Mouse (Mus musculus): ENCODE results near the gene Gm28372.

The Gm28372 gene

DNA sequence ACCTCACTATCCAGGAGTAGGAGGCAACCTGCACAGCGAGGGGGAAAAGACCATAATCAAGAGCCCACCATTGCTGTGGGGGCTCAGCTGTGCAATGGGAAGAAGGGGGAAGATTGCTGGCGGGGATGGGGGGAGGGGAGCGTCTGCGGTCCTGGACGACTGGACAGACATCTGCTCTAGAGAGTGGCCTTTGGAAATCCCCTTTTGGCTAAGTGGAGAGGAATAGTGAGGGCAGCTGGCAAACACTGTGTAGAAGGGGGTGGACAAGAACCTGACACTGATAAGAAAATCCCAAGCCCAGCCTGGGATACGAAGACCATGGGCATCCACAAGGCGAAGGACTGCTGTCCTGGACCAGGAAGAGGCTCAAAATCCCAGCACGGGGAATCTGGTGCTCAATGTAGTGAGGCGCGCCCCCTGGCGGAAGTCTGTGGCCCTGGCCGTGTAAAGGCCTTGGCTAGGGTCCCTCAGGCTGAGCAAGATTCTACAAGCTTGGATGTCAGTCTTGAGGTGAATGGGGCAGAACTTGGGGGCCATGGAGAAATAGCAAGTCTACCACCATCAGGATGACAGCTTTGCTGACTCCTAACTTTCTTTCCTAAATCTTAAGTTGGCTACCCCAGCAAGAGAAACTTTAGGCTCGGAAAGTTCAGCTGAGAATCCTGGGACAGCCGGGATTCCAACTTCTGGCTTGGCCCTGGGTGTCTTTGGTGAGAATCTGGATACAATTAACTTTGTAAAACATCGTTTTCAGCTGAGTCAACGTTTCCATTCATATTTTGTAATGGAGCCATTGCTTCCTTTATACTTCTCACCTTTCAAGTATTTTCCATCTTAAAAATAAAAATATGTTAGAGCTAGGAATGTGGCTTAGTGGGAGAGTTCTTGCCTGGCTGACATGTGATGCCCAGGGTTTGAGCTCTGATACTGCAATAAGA, 6.8 kb downstream of the Gm28372 start:
- in situ Hi-C loops (cut with MboI; ENCODE audit: low sequenced_read_pairs): no loop called here

DNA sequence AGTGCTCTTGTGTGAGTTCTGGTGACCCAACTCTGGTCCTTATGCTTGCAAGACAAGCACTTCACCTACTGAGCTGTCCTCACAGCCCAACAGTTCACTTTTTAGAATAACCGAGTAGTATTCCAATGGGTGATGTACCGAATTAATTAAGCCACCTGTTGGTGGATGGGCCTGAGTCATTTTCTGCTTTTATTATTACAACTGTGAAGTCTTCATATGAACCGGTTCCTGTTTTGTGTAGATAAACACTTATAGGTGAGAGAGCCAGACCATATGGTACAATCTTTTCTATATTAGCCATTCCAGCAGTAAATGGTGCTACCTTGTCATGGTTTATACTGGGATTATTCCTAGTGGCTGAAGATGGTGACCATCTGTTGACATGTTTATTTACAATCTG, 7.7 kb downstream of the Gm28372 start:
- in situ Hi-C loops (cut with MboI; ENCODE audit: low sequenced_read_pairs): no loop called here

DNA sequence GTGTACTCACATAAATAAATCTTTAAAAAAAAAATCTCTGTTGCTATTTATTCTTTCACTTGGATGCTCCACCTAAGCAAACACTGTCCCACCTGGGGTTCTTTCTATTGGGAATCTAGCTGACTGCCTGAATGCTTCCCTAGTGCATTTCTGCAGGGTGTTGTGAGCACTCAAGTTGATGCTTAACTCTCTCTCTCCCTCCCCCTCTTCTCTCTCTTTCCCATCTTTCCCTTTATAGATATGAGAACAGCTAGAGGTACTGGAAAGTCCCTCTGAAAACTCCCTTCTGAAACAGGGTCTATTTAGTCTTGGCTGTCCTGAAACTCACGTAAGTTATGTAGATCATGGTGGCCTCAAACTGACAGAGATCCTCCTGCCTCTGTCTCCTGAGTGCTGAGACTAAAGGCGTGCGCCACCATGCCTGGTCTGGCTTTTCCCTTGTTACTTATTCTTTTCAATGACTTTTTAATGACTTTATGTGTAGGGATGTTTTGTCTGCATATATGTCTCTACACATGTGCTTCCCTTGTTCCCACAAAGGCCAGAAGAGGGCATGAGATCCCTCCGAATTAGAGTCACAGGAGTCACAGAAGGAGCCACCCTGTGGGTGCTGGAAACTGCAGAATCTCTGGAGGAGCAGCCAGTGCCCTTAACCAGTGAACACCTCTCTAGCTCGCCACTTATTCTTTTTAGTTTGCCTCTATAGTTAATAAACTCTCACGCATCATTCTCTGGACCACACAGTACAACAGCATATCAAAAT, 9.2 kb downstream of the Gm28372 start:
- in situ Hi-C loops (cut with MboI; ENCODE audit: low sequenced_read_pairs): no loop called here

DNA sequence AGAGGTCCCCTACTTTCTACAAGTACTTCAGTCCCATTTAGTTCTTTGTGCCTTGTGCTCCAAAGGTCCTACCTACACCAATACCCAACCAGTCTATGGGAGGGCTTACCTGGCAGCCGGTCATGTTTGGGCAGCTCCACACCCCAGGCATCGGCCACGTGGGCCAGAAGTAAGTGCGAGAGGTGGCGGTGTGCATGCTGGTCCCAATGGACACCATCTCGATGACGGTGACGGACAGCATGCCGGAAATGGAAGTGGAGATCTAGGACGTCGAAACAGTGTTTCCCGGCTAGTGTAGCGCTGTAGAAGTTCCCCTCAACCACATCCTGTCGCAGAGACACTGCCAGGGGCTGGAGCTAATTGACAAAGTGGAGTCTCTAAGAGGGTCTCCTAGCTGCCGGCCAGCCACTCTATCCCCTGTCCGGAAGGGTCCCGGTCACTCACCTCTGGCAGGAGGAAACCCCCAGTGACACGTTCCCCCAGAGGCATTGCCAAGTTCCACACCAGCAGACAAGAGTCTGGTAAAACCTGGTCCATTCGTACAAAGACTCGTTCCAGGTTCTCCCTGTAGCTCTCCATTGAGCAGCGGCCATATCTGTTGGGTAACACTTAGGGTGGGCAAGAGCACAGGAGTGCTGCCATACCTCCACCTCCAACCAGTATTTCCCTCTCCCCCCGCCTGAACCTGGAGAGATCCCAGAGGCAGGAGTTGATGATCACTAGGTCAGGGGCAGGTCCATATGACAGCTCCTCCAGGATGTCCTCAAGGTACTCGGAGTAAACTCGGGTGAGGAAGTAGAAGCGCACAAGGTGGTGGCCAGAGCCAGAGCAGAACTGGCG, 17.0 kb downstream of the Gm28372 start:
- in situ Hi-C loops (cut with MboI; ENCODE audit: low sequenced_read_pairs): no loop called here

DNA sequence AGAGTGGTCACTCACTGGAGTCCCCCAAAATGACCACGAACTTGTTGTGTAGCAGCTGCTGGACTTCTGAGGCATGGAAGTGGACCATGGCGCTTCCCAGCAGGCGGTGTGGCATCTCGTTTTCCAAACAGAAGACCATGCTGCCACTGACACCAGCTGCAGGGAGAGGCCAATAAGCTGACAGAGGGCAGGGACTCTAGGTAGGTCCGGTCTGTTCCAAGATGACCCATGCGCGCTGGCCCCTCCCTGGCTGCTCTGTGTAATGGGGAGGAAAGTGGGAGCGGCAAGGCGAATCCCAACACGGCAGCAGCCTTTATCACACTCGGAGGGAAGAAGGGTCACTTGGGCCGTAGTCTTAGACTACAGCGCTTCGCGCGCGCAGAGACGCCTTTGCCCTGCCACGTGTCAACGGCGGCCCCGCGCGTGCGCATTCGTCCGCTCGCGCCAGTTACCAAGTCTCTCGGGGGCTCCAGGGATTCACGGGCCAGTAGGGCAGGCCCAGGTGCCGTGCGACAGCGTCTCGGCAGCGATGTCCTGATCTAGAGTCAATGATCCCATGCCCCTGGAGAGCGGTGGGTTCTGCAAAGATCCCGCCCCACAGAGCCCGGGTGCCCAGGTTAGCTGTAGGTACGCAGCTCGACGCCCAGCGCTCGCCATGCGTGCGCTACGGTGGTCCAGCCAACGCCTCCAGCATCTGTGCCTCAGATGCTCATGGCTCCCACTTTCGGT, 18.5 kb downstream of the Gm28372 start:
- in situ Hi-C loops (cut with MboI; ENCODE audit: low sequenced_read_pairs): no loop called here

DNA sequence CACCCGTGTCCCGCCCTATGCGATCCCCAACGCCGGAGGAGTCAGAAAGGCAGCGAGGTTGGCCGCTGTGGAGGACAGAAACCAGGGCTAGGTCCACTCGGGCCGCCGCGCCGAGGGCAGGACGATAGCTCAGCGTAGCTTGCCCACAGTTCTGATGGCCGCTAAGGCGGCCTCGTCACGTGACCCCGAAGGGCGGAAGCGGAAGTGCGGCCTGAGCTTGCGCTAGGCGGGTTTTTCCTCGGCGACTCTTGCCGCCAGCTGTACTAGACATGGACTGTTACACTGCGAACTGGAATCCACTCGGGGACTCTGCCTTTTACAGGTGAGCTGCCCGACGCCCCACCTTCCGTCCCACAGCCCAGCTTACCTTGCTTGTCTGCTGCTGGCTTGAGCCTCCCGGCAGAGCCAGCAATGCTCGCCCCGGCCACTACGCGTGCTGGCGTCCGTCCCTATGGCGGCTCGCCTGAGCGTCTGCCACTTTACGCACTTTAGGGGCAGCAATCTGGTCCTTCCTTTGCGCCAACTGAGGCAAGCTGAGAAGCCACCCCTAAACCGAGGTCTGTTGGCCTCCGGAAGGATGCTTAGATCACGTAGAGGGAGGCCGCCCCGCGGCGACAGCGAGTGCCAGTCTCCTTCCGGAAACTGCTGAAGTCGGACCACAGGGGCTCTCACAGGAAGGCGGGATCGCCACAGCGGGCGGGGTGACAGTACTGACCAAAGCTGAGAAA, 19.3 kb downstream of the Gm28372 start, which contains the start of the genes Vps16 and Pced1a:
Gene Vps16 (plus strand): TSS at position 214 of the 728 bp plus-strand sequence.
Gene Pced1a (minus strand): TSS at position 576 of the 728 bp plus-strand sequence.
- in situ Hi-C loops (cut with MboI; ENCODE audit: low sequenced_read_pairs): no loop called here

DNA sequence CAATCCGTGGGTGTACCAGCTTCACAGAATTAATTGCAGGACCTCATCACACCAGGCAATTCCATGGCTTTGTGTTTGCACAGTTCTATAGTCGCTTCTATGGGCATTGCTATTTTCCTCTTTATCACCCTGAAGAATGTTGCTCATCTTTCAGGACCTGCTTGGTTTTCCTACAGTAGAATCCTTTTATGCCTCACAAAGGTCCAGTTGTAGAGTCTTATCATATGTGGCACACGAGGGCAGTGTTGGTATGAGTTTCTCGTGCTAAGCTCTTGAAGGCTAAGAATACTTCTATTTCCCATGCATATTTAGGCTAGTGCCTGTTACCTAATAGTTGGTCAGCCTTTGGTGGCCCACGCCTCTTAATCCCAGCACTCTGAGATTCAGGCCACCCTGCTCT, 20.1 kb downstream of the Gm28372 start:
- in situ Hi-C loops (cut with MboI; ENCODE audit: low sequenced_read_pairs): no loop called here

DNA sequence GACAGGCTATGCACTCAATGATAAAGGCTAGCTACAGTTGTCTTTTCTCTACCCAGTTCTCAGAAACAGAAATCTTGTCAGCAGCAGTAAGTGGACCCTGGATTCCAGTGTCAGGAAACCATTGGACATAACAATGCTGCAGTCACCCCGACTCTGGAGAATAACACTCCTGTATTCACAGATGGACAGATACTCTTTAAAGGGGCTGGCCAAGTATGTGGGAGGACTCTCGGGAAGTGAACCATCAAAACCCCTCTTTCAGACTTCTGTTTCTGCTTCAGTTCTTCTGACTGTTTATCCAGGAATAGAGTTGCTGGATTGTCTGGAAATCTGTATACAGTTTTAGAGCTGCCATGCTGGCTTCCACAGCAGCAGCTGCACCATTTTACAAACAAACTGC, 24.8 kb downstream of the Gm28372 start:
- in situ Hi-C loops (cut with MboI; ENCODE audit: low sequenced_read_pairs): no loop called here

DNA sequence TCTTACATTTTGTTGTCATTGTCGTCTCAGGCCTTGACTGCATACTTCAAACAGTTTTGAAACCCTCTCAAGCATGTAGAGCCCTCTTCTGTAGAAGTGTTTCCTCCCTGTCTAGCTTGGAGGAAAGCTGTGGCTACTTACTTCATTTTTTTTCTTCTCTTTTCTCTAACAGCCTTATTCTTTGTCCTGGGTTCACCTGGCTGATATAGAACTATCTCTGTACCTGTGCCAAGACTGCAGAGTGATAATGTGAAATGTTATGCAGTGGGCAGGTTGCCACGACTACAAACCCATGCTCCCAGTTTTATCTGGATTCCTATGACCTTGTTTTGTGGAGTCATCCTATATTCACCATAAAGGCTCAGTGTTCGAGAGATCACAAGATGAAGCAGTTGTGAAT, 25.4 kb downstream of the Gm28372 start:
- in situ Hi-C loops (cut with MboI; ENCODE audit: low sequenced_read_pairs): no loop called here

DNA sequence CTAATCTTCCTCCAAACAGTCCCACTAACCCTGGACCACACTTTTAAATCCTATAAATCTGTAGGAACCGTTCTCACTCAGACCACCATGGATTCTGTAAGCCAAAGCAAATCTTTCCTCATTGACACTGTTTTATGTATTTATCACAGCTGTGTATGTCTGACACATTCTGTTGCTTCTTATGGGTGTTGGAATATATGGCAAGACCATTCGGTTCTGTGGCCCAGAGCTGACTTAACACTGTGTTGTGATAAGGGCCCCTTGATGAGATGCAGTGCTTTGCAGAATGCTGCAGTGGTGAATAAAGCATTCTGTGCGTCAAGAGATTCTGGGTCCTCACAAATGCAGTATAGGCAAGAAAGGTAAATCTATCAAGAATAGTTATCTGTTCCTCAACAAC, 27.1 kb downstream of the Gm28372 start:
- in situ Hi-C loops (cut with MboI; ENCODE audit: low sequenced_read_pairs): no loop called here

DNA sequence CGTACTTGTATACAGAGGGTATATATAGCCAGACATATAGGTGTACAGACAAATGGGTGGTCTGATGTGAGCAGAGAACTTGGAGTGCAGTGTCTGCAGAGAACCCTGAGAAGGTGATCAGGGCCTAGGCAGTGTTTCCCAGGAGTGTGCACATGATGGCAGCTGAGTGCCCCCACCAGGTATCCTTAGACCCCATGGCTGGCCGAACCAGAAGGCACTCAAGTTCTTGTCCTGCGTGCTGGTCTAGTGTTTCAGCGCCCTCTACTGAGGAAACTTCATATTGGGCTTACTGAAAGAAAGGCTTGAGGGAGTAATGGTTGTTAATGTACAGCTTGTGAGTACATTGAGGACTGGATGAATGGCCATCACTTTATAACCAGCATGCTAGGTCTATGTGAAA, 28.1 kb downstream of the Gm28372 start:
- in situ Hi-C loops (cut with MboI; ENCODE audit: low sequenced_read_pairs): no loop called here

DNA sequence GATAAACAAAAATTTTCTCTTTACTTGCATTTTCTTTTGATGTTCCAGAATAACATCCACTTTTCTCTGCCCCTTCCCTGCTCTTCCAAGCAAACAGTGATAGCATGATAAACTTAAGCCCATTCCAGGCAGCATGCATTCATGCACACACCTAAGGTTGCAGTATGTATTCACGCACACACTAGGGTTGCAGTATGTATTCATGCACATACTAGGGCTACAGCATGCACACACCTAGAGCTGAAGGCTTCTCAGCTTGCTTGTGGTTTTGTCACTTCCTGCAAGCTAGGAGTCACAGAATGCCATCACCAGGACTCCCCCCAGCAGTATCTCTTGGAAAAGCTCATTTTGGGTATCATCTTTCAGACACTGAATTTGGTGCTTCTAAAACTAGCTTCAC, 31.7 kb downstream of the Gm28372 start:
- in situ Hi-C loops (cut with MboI; ENCODE audit: low sequenced_read_pairs): no loop called here

DNA sequence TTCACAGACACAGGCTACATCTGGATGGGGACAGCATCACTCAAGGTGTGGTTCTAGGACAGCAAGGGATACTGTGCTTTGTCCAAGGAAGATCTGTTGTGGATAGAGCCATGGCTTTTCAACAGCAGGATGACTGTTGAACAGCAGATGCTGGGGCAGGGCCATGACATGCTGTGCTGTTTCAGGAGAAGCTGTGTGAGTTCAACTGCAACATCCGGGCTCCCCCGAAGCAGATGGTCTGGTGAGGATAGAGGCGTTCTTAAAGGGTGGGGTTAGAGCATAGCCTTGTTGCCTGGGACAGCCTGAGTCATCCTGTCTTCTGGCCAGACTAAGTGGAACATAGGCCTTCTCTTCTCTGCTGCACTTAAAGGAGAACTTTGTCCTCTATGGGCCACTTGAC, 33.8 kb downstream of the Gm28372 start:
- in situ Hi-C loops (cut with MboI; ENCODE audit: low sequenced_read_pairs): no loop called here

DNA sequence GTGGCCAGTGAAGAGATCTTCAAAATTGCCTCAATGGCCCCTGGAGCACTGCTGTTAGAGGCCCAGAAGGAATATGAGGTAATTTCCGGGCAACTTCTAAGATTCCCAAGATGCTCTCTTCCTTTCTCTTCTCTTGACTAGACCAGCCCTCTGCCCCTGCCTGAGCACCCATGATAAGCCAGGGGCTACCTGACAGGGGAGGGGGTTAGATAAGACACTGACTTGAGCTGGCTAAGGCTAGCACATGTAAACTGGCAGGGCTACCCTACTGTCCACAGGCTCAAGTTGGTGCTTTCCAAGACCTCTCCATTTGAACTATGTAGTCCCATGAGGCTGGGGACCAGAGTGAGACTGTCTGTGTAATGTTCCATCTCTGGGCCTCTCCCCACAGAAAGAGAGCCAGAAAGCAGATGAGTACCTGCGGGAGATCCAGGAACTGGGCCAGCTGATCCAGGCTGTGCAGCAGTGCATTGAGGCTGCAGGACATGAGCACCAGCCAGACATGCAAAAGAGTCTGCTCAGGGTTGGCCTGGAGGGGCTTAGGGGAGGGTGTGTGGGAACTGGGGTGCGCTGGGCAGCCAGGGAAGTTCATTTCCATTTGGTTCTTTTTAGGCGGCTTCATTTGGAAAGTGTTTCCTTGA, 34.9 kb downstream of the Gm28372 start:
- in situ Hi-C loops (cut with MboI; ENCODE audit: low sequenced_read_pairs): no loop called here

DNA sequence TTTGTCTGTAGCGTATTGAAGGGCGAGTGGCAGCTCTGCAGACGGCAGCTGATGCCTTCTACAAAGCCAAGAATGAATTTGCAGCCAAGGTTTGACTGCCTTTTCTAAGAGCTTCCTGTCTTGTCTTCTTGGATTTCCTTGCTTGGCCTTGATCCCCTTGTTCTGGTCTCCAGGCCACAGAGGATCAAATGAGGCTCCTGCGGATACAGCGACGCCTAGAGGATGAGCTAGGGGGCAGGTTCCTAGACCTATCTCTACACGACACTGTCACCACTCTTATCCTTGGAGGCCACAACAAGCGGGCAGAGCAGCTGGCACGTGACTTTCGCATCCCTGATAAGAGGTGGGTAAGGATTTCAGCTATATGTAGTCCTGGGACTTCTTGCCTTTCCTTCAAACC, 37.1 kb downstream of the Gm28372 start:
- in situ Hi-C loops (cut with MboI; ENCODE audit: low sequenced_read_pairs): no loop called here

DNA sequence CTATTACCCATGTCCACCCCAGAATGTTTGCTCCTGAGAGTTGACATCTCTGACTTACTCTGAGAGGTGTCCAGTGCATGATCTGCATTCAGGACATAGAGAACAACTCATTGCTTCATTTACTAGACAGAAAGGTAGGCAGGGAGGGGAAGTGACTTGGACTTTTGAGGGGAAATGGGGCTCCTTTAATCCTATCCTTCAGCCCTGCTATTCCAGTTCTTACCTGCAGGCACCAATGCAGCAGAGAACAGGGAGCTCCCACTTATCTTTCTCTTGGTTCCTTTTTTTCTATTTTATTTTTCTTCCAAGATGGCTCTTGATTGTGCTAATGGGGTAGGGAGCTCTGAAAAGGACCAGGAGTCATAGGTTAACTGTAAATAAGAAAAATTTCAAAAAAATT, 43.4 kb downstream of the Gm28372 start:
- in situ Hi-C loops (cut with MboI; ENCODE audit: low sequenced_read_pairs): no loop called here

DNA sequence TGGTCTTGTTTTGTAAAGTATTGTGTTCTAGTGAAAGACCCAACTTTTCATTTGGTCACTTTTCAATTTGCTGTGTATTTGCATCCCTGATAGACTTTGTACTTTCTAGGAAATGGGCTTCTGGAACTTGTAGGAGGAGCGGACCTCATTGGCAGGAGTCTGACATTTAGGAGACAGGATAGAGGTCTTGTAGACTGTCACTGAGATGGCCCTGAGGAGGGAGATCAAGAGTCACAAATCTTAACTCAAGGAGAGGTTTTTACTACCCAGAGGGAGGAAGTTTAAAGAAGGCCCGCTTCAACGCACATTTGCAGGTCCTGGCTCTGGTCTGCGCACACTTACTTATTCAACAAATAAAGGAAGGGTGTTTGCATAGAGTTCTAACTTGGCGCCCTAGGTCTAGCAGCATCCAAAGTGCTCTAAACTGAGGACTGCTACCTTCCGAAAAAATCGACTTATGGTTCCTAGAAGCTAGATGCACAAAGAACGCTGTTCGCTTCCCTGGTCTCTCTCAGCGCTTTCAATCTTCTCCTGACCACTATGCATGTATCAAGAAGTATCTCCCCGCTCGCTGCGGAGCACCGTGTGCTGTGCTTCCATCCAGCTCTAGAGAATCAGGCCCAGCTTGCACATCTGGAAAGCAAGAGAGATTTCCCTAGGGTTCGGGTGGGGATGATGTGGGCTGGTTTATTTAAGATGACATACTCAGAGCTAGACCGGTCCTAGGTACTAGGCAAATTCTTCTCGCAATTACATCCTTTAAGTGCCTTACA, 44.2 kb downstream of the Gm28372 start:
- in situ Hi-C loops (cut with MboI; ENCODE audit: low sequenced_read_pairs): no loop called here

DNA sequence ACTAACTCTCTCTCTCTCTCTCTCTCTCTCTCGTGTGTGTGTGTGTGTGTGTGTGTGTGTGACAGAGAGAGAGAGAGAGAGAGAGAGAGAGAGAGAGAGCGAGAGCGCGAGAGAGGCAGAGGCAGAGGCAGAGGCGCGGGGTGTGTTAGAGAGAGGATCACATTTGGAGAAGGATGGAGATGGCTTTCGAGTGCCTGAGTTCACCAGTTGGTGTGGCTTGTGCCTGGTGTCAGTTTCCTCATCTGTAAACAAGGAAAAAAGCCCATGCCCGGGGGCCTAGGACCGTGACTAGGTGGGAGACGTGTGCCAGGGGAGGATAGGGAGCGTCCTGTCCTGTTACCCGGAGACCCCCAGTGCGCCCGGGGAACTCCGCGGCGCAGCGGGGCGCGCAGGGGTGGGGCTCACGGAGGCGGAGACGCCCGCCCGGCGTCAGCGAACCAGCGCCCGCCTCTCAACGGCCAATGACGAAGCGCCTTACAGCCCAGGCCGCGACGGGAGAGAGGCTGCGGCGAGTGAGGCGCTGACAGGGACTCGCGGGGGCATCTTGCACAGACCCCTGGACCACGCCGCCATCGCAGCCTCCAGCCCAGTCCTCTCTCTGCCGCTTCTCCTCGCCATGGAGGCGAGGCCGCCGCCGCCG, 44.9 kb downstream of the Gm28372 start, which contains the start of gene Ptpra:
Gene Ptpra (plus strand): TSS at position 485 of the 640 bp plus-strand sequence.
- in situ Hi-C loops (cut with MboI; ENCODE audit: low sequenced_read_pairs): no loop called here

All from CH12F3 (cell line).